Mouse (Mus musculus) cerebellum, adult 2 months (tissue): ENCODE measurements around the gene Angptl6.

Experiments
- CTCF ChIP-seq: fragments of 200-500 bp; IDR thresholded peaks from 2 replicates; pipeline ENCODE4 v1.5.1; 2011; ENCODE audit warnings: low read depth, mild to moderate bottlenecking, control low read depth, low read length, moderate library complexity, borderline replicate concordance; ENCODE audit not compliant: insufficient read depth
- POLR2A ChIP-seq: fragments of 200-500 bp; IDR thresholded peaks from 2 replicates; pipeline ENCODE4 v1.6.1; 2011; ENCODE audit warnings: low read length, control low read depth, borderline replicate concordance; ENCODE audit not compliant: insufficient read depth

- TF ChIP-seq CTCF (peak; percentile 90), POLR2A (peak; percentile 65; the same call in 1 of the 2 replicates)
Measured at GRCm38 (mm10) chr9:20898511-20899073, 19.1 kb upstream of the Angptl6 start, which contains the start of gene Eif3g.
